Mouse (Mus musculus): Measurements from ENCODE around the gene Ccdc169. TPM values are rescaled to one million over a fixed set of nuclear protein-coding genes. Genes with fewer than 3 reads are reported as not detected.
"Not testable (repeated sequence)": the region's sequence is repeated elsewhere in the genome, so short reads cannot be mapped to it uniquely, and the experiment has no call there.

The Ccdc169 gene
- polyA plus RNA-seq, 1 experiment: 137 TPM

DNA sequence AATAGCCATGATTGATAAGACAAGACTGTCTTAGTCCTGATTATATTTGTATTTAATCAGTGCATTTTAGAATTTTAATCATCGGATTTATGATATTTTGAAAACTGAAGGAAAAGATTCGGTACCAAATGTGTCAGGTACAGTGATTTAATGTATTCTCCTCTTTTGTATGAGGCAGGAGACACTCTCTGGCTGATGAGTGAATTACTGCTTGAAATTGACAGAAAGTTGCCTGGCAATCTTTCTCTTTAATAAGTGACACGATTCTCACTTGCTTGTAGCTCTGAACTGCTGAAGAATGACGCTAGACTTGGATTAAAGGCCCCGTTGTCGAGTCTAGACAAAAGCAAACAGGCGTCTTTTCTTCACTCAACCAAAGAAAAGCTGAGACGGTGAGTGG lies 57.7 kb downstream of the Ccdc169 start:
- H3K27ac ChIP-seq (ENCODE audit: control insufficient read depth, insufficient read depth, low read depth, low read length): no peak overlapping the region
- no peak for TF ChIP-seq POLR2A (IDR thresholded peaks at IDR 0.05; ENCODE audit: control insufficient read depth, low read depth, low read length)
- no peak for TF ChIP-seq CTCF (IDR thresholded peaks at IDR 0.05; ENCODE audit: control insufficient read depth, insufficient read depth, insufficient replicate concordance, low read depth, low read length)
- no peaks in the 10 kb centered on the region for H3K27me3 ChIP-seq (ENCODE audit: control insufficient read depth, insufficient read depth, low read length)
- no peaks in the 10 kb centered on the region for H3K4me1 ChIP-seq (ENCODE audit: control insufficient read depth, insufficient read depth, low read length)
- H3K4me3 ChIP-seq (ENCODE audit: control insufficient read depth, low read depth, low read length): no peak overlapping the region
- H3K36me3 ChIP-seq (ENCODE audit: control insufficient read depth, insufficient read depth, low read length): no peaks in the 10 kb centered on the region

DNA sequence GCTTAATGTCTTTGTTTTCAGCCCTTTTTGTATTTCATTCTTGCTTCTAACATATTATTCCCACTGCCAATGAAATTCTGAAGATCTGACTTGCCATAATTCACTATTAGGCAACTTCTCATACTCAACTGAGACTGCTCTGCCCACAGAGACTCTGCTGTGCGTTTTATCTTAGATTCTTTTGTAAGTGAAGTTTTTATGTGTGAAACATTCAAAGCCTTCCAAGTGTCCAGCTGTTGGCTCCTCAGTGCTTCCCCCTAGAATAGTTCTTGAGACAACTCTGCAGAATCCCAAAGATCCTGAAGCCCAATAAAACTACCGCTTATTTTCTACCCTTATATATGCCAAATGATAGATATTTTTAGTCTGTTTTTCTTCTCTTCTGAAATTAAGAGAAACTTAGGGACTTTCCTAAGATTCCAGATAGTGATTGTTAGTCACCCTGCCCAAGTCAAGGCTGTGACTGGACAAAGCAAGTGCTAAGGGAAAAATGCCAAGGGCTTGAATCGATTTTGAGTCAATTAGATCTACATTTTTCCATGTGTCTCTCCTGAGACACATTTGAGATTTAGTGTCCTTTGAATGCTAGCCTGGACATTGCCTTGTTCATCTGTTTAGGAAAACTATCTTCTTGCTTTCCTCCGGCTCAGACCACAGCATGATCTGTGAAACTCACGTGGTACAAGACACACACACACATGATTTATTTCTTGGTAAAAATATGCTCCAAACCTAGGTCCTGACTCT lies 58.6 kb downstream of the Ccdc169 start:
- TF ChIP-seq CTCF (IDR thresholded peaks at IDR 0.05; ENCODE audit: control insufficient read depth, insufficient read depth, insufficient replicate concordance, low read depth, low read length) (no peak), POLR2A (IDR thresholded peaks at IDR 0.05; ENCODE audit: control insufficient read depth, low read depth, low read length) (no peak)
- no peaks in the 10 kb centered on the region for H3K4me1 ChIP-seq (ENCODE audit: control insufficient read depth, insufficient read depth, low read length)
- H3K27me3 ChIP-seq (ENCODE audit: control insufficient read depth, insufficient read depth, low read length): no peaks in the 10 kb centered on the region
- no peaks in the 10 kb centered on the region for H3K36me3 ChIP-seq (ENCODE audit: control insufficient read depth, insufficient read depth, low read length)
- no peak overlapping the region for H3K4me3 ChIP-seq (ENCODE audit: control insufficient read depth, low read depth, low read length)
- H3K27ac ChIP-seq (ENCODE audit: control insufficient read depth, insufficient read depth, low read depth, low read length): no peak overlapping the region

DNA sequence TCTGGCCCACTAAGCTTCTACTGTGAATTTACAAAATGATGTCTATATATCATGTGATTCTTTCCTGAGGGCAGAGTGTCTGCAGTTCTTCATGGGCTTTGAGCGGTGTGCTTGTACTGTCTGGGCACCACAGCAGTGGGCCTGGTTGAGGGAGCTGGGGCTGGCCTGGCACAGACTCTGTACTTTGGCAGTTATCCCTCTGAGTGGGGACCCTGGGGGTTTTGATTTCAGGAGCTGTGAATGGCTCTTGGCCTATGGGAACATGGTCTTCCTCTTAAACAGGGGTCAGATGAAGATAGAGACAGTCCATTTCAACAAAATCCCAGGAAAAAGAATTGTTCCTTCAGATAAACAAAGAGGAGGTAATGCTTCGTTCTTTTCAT lies 59.2 kb downstream of the Ccdc169 start:
- no peak overlapping the region for H3K27ac ChIP-seq (ENCODE audit: control insufficient read depth, insufficient read depth, low read depth, low read length)
- H3K36me3 ChIP-seq (ENCODE audit: control insufficient read depth, insufficient read depth, low read length): no peaks in the 10 kb centered on the region
- H3K4me3 ChIP-seq (ENCODE audit: control insufficient read depth, low read depth, low read length): no peak overlapping the region
- H3K27me3 ChIP-seq (ENCODE audit: control insufficient read depth, insufficient read depth, low read length): no peaks in the 10 kb centered on the region
- H3K4me1 ChIP-seq (ENCODE audit: control insufficient read depth, insufficient read depth, low read length): no peaks in the 10 kb centered on the region
- TF ChIP-seq CTCF (IDR thresholded peaks at IDR 0.05; ENCODE audit: control insufficient read depth, insufficient read depth, insufficient replicate concordance, low read depth, low read length): no peak
- TF ChIP-seq POLR2A (IDR thresholded peaks at IDR 0.05; ENCODE audit: control insufficient read depth, low read depth, low read length): no peak

DNA sequence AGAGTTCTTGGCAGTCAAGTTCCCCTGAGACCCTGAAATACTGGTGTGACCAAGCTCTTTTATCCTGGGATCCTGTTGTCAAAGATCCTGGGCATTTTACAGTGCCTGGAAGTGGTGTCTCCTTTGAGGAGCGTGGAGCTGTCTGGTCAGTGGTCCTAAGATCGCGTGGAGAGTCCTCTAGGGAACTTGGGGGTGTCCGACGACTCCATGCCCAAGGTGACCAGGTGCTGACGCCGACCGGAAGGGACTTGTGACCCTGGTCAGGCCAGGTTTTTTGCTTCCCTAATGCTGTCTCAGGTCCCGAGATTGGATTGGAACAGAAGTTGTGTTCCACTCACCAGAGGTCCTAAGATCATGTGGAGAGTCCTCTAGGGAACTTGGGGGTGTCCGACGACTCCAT lies 66.5 kb downstream of the Ccdc169 start:
- H3K4me3 ChIP-seq (ENCODE audit: control insufficient read depth, low read depth, low read length); H3K4me1 ChIP-seq (ENCODE audit: control insufficient read depth, insufficient read depth, low read length); H3K36me3 ChIP-seq (ENCODE audit: control insufficient read depth, insufficient read depth, low read length); H3K27me3 ChIP-seq (ENCODE audit: control insufficient read depth, insufficient read depth, low read length); H3K27ac ChIP-seq (ENCODE audit: control insufficient read depth, insufficient read depth, low read depth, low read length): not testable (repeated sequence)

DNA sequence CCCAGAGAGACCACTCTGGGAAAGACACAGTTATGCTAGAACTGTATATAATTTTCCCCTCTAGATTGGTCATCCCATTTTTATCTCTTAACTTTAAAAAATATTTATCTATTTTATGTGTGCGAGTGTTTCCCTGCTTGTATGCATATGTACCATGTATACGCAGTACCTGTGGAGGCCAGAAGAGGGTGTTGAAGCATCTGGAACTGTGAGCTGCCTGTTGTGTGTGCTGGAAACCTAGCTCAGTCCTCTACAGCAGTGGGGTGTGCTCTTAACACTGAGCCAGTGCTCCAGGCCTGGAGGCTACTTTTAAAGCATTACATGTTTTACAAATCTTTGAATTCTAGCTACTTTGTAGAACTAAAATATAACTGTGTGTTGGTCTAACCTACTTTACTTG lies 69.3 kb downstream of the Ccdc169 start:
- Histone ChIP-seq H3K27me3 (ENCODE audit: control insufficient read depth, insufficient read depth, low read length) (no peaks in the 10 kb centered on the region), H3K4me1 (ENCODE audit: control insufficient read depth, insufficient read depth, low read length) (no peaks in the 10 kb centered on the region), H3K4me3 (ENCODE audit: control insufficient read depth, low read depth, low read length) (no peak overlapping the region), H3K36me3 (ENCODE audit: control insufficient read depth, insufficient read depth, low read length) (no peaks in the 10 kb centered on the region), H3K27ac (ENCODE audit: control insufficient read depth, insufficient read depth, low read depth, low read length) (no peak overlapping the region)
- no peak for TF ChIP-seq POLR2A (IDR thresholded peaks at IDR 0.05; ENCODE audit: control insufficient read depth, low read depth, low read length)
- no peak for TF ChIP-seq CTCF (IDR thresholded peaks at IDR 0.05; ENCODE audit: control insufficient read depth, insufficient read depth, insufficient replicate concordance, low read depth, low read length)

DNA sequence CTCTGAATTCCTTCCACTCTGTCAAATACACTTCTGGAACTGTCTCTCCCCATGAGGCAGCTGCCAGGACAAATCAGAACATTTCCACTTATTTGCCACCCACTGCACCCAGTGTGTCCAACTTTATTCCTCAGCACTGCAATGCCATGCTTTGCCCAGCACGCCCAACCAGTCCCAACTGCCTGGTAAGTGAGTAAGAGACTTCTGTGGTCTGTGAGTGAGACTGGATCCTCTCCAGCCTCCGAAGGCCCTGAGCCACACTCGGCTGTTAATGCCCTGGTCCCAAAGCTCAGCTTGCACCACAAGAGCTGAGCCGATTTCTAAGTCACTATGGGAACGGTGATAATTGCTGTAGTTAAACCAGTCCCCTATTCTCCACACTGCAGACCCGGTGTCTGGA lies 70.5 kb downstream of the Ccdc169 start:
- Histone ChIP-seq H3K27me3 (ENCODE audit: control insufficient read depth, insufficient read depth, low read length) (no peaks in the 10 kb centered on the region), H3K36me3 (ENCODE audit: control insufficient read depth, insufficient read depth, low read length) (no peaks in the 10 kb centered on the region), H3K4me3 (ENCODE audit: control insufficient read depth, low read depth, low read length) (no peak overlapping the region), H3K4me1 (ENCODE audit: control insufficient read depth, insufficient read depth, low read length) (no peaks in the 10 kb centered on the region), H3K27ac (ENCODE audit: control insufficient read depth, insufficient read depth, low read depth, low read length) (no peak overlapping the region)
- TF ChIP-seq CTCF (IDR thresholded peaks at IDR 0.05; ENCODE audit: control insufficient read depth, insufficient read depth, insufficient replicate concordance, low read depth, low read length) (no peak), POLR2A (IDR thresholded peaks at IDR 0.05; ENCODE audit: control insufficient read depth, low read depth, low read length) (no peak)

DNA sequence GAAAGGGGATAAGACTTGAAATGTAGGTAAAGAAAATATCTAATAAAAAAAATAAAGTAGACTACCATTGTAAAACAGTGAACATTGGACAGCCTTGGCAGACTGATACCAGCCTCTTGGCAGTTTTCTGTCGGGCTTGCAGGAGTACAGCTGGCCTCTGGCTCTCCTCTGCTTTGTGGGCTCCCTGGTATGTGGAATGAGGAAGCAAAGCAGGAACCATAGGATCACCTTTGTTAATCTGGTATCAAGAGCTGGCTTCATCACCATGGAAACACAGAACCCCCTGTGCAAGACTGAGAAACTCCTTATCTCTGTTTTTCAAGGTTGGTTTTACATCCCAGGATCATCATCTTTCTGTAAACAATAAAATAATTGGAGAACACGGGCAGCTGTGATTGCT lies 75.1 kb downstream of the Ccdc169 start:
- no peak for TF ChIP-seq POLR2A (IDR thresholded peaks at IDR 0.05; ENCODE audit: control insufficient read depth, low read depth, low read length)
- TF ChIP-seq CTCF (IDR thresholded peaks at IDR 0.05; ENCODE audit: control insufficient read depth, insufficient read depth, insufficient replicate concordance, low read depth, low read length): no peak
- H3K4me3 ChIP-seq (ENCODE audit: control insufficient read depth, low read depth, low read length): no peak overlapping the region
- no peak overlapping the region for H3K27ac ChIP-seq (ENCODE audit: control insufficient read depth, insufficient read depth, low read depth, low read length)
- H3K27me3 ChIP-seq (ENCODE audit: control insufficient read depth, insufficient read depth, low read length): no peaks in the 10 kb centered on the region
- no peaks in the 10 kb centered on the region for H3K4me1 ChIP-seq (ENCODE audit: control insufficient read depth, insufficient read depth, low read length)
- H3K36me3 ChIP-seq (ENCODE audit: control insufficient read depth, insufficient read depth, low read length): no peaks in the 10 kb centered on the region

DNA sequence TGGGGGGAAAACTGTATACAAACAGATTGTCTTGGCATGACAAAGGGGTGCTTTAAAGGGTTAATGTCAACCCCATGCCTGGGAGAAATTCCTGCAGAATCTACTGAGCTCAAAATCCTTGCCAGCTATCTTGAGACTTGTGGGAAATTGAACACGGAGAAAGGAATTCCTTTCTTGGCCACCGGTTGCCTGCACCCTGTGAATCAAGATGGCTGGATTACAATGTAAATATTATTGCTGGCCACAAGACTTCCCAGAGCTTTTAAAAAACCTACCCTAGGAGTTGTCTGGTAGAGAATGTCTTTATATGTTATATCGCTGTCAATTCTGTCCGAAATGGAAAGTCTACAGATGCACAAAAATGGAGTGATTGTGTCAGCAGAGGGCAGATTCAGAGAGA lies 76.6 kb downstream of the Ccdc169 start:
- TF ChIP-seq POLR2A (IDR thresholded peaks at IDR 0.05; ENCODE audit: control insufficient read depth, low read depth, low read length) (no peak), CTCF (IDR thresholded peaks at IDR 0.05; ENCODE audit: control insufficient read depth, insufficient read depth, insufficient replicate concordance, low read depth, low read length) (no peak)
- no peak overlapping the region for H3K4me3 ChIP-seq (ENCODE audit: control insufficient read depth, low read depth, low read length)
- H3K27ac ChIP-seq (ENCODE audit: control insufficient read depth, insufficient read depth, low read depth, low read length): no peak overlapping the region
- no peaks in the 10 kb centered on the region for H3K4me1 ChIP-seq (ENCODE audit: control insufficient read depth, insufficient read depth, low read length)
- H3K27me3 ChIP-seq (ENCODE audit: control insufficient read depth, insufficient read depth, low read length): no peaks in the 10 kb centered on the region
- H3K36me3 ChIP-seq (ENCODE audit: control insufficient read depth, insufficient read depth, low read length): no peaks in the 10 kb centered on the region

All from testis, adult 2 months (tissue).